Mouse (Mus musculus) frontal cortex, postnatal 25 days (tissue): ENCODE data around the gene Hsd11b1.

Source experiments
- DNase-seq, 2 experiments: peaks; one replicate each; pipeline ENCODE4 v3.0.0; 2022; ENCODE audit warnings: low spot score in 2 of 2

Gene Hsd11b1

GRCm38 (mm10) chr1:193201383-193201778 lies 62.5 kb downstream of the Hsd11b1 start, which contains the start of gene Traf3ip3:
Gene Traf3ip3, minus strand, starts transcription at chr1:193201703.
- DNase-seq: no peak

- no peak for DNase-seq
These were observed 63.1 kb downstream of the Hsd11b1 start for GRCm38 (mm10) chr1:193200640-193201382.

GRCm38 (mm10) chr1:193198312-193198711 lies 65.6 kb downstream of the Hsd11b1 start:
- no peak for DNase-seq

GRCm38 (mm10) chr1:193197494-193198205 lies 66.2 kb downstream of the Hsd11b1 start:
- no peak for DNase-seq

- no peak for DNase-seq
These were observed 68.6 kb downstream of the Hsd11b1 start for GRCm38 (mm10) chr1:193195169-193195810.

- no peak for DNase-seq
These were observed 69.3 kb downstream of the Hsd11b1 start for GRCm38 (mm10) chr1:193194416-193195140.

- DNase-seq: no peak
These were observed 72.1 kb downstream of the Hsd11b1 start for GRCm38 (mm10) chr1:193191675-193192283.

- no peak for DNase-seq
These were observed 74.1 kb downstream of the Hsd11b1 start for GRCm38 (mm10) chr1:193189771-193190170.

GRCm38 (mm10) chr1:193189151-193189621 lies 74.7 kb downstream of the Hsd11b1 start:
- no peak for DNase-seq

GRCm38 (mm10) chr1:193188257-193188656 lies 75.6 kb downstream of the Hsd11b1 start:
- DNase-seq: no peak

- no peak for DNase-seq
These were observed 82.8 kb downstream of the Hsd11b1 start for GRCm38 (mm10) chr1:193181104-193181503.

GRCm38 (mm10) chr1:193174143-193174733 lies 89.6 kb downstream of the Hsd11b1 start:
- no peak for DNase-seq

- no peak for DNase-seq
These were observed 90.1 kb downstream of the Hsd11b1 start for GRCm38 (mm10) chr1:193173810-193174129.

- DNase-seq: peak; percentile 80 to 90
These were observed 90.7 kb downstream of the Hsd11b1 start for GRCm38 (mm10) chr1:193172991-193173809.
